Mouse (Mus musculus) megakaryocyte, embryonic 14.5 days (primary cell): Measurements from ENCODE around the gene C2cd4b. TPM values are rescaled to one million over a fixed set of nuclear protein-coding genes. Genes with fewer than 3 reads are reported as not detected.

ENCODE experiments used
- H3K27me3 ChIP-seq: replicated peaks from 2 replicates; pipeline ENCODE3; 2012; ENCODE audit warnings: inconsistent platforms
- H3K36me3 ChIP-seq: replicated peaks from 2 replicates; pipeline ENCODE3; 2012; ENCODE audit warnings: low read length, inconsistent platforms, mixed read lengths
- H3K4me1 ChIP-seq: 2 replicates; pipeline ENCODE4 v1.6.1; 2012; ENCODE audit warnings: inconsistent platforms
- H3K4me3 ChIP-seq: replicated peaks from 2 replicates; pipeline ENCODE3; 2012; ENCODE audit warnings: moderate library complexity, mild to moderate bottlenecking, inconsistent platforms
- H3K9me3 ChIP-seq: 2 replicates; pipeline ENCODE4 v1.6.1; 2012; ENCODE audit warnings: inconsistent platforms
- FLI1 ChIP-seq: IDR thresholded peaks from 2 replicates; pipeline ENCODE4 v1.6.1; 2012; ENCODE audit warnings: low read length, inconsistent platforms, mixed read lengths
- GATA1 ChIP-seq: IDR thresholded peaks from 3 replicates; pipeline ENCODE4 v1.6.1; 2012; ENCODE audit warnings: mixed read lengths, low read length, inconsistent platforms, borderline replicate concordance
- polyA plus RNA-seq: library from polyadenylated mRNA; stranded (reverse); fragments of >175 nt; gene quantifications from 2 replicates; pipeline ENCODE4 v1.2.3, GENCODE M21; 2012; ENCODE audit warnings: low replicate concordance; ENCODE audit not compliant: insufficient read depth

C2cd4b gene
- polyA plus RNA-seq, 1 experiment = not detected

DNA sequence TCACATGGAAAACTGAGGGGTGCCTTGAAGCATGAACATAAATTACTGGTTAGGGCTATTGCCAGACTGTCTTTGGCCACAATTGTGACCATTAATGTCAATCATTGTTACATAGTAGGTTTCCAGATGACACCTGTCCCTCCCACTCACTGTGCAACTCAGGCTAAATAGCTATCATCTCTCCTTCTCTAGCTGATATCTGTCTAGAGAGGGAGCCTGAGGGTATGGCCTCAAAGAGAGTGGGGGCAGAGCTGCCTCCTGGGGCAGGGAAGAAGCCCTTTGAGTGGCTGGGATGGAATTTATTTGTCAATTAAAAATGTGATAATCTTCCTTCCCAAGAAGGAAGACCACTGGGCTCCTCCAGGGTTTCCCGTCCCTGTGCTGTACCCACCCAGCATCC is 35.0 kb downstream of the C2cd4b start:
- H3K36me3 ChIP-seq = no peaks in the 10 kb centered on the region

GRCm38 (mm10) chr9:67794668-67795067 is 35.4 kb downstream of the C2cd4b start:
- Histone ChIP-seq H3K27me3 (peaks cover 14% of the 10 kb centered on the region), H3K4me1 (peaks cover 10% of the 10 kb centered on the region), H3K36me3 (no peaks in the 10 kb centered on the region), H3K4me3 (no peak overlapping the region), H3K9me3 (no peaks in the 10 kb centered on the region)
- no peak for TF ChIP-seq FLI1
- TF ChIP-seq GATA1 = no peak

More for the DNA sequence above, 35.0 kb downstream of the C2cd4b start:
- Histone ChIP-seq H3K4me1 (peaks cover 7% of the 10 kb centered on the region), H3K4me3 (no peak overlapping the region), H3K9me3 (no peaks in the 10 kb centered on the region), H3K27me3 (peaks cover 14% of the 10 kb centered on the region)
- TF ChIP-seq GATA1 = no peak

DNA sequence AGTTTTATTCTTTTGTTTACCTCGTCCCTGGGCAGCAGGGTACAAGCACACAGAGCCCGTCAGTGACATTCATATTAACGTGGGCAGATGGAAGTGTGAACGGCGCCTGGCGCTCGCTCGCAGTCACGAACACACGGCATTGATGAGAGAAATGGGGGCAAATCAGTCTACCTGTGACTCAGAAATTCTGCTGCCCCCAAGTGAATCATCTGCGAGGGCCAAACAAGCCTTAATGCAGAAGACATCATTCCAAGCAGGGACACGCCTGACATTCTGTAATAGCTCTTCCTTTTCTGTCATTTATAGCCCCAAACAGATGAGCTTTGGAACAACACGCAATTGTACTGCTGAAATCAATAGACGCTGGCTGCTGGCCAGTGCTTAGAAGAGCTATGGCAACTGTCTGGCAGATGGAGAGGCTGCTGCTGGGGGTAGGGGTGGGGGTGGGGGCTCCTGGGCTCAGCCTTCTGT is 36.0 kb downstream of the C2cd4b start:
- no peak for TF ChIP-seq FLI1
- no peak for TF ChIP-seq GATA1
- H3K27me3 ChIP-seq = peaks cover 13% of the 10 kb centered on the region

DNA sequence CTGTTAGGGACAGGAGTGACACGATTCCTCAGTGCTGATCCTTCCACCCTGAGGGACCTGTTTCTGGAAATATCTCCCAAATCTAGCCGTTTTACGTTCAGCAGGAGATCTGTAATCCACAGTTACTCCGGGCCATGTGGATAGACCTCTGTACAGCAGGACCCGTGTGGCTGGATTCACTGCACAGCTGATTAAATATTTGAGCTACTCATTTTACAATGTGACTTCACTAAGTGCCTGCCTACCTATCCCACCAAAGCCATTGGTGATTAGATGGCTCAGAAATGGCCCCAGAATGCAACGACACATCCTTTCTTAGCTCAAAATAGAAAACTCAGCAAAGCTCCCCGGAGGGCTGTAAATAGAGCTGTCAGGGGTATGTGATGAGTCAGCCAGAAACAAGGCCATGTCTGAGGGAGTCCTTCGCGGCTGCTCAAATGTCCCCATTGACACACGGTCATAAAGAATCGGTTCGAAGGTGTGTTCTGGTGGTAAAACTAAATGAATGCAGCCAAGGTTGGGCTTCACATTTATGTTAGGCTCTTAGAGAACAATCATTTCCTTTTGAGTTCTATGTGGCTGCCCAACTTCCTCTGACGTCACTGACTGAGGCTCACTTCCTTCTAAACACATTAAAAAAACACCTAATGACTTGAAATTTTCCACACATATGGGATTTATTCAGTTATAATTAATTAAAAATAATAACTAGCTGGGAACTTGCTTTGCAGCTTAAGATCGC is 40.0 kb downstream of the C2cd4b start:
- Histone ChIP-seq H3K9me3 (no peaks in the 10 kb centered on the region), H3K27me3 (peaks cover 10% of the 10 kb centered on the region), H3K4me3 (no peak overlapping the region), H3K36me3 (no peaks in the 10 kb centered on the region), H3K4me1 (peaks cover 13% of the 10 kb centered on the region)
- TF ChIP-seq FLI1 = no peak
- TF ChIP-seq GATA1 = no peak

More for the DNA sequence above, 36.0 kb downstream of the C2cd4b start:
- H3K4me1 ChIP-seq = peaks cover 13% of the 10 kb centered on the region
- H3K9me3 ChIP-seq = no peaks in the 10 kb centered on the region
- no peak overlapping the region for H3K4me3 ChIP-seq
- no peaks in the 10 kb centered on the region for H3K36me3 ChIP-seq

DNA sequence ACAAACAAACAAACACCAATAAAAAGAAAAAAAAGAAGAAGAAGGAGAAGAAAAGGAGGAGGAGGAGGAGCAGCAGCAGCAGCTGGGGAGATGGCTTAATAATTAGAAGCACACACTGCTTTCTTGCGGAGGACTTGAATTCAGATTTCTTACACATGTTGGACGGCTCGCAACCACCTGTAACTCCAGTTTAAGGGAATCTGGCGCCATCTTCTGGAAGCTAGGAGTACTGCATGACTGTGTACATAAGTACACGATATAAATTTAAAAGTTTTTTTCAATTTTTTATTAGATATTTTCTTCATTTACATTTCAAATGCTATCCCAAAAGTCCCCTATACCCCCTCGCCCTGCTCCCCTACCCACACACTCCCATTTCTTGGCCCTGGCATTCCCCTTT is 43.0 kb downstream of the C2cd4b start:
- Histone ChIP-seq H3K9me3 (no peaks in the 10 kb centered on the region), H3K27me3 (peaks cover 4% of the 10 kb centered on the region), H3K36me3 (no peaks in the 10 kb centered on the region), H3K4me1 (peaks cover 13% of the 10 kb centered on the region), H3K4me3 (no peak overlapping the region)
- TF ChIP-seq FLI1 (no peak), GATA1 (no peak)

GRCm38 (mm10) chr9:67807000-67807399 is 47.8 kb downstream of the C2cd4b start:
- Histone ChIP-seq H3K27me3 (peaks cover 6% of the 10 kb centered on the region), H3K9me3 (no peaks in the 10 kb centered on the region), H3K36me3 (no peaks in the 10 kb centered on the region), H3K4me3 (no peak overlapping the region), H3K4me1 (0 out of 2 replicates have a peak, but pooled peaks cover 3% of the 10 kb centered on the region)
- TF ChIP-seq GATA1 (no peak), FLI1 (no peak)

- TF ChIP-seq GATA1 = no peak
- TF ChIP-seq FLI1 = no peak
These were observed 51.3 kb downstream of the C2cd4b start for GRCm38 (mm10) chr9:67810527-67810926.

More at GRCm38 (mm10) chr9:67810527-67810926, 51.3 kb downstream of the C2cd4b start:
- peaks cover 10% of the 10 kb centered on the region for H3K9me3 ChIP-seq
- H3K36me3 ChIP-seq = no peaks in the 10 kb centered on the region
- peaks cover 9% of the 10 kb centered on the region; the same call in 1 of the 2 replicates for H3K4me1 ChIP-seq
- no peak overlapping the region for H3K4me3 ChIP-seq
- H3K27me3 ChIP-seq = peaks cover 4% of the 10 kb centered on the region

Other genes starting within 250 kb of the C2cd4b start
- gene Tln2, start 199.7 kb upstream of the C2cd4b start, polyA plus RNA-seq = 0.32 TPM in 1 of 2 replicates, not detected in the other
- gene C2cd4a, start 72.9 kb downstream of the C2cd4b start, polyA plus RNA-seq = not detected in 2 replicates
- gene Vps13c, start 81.0 kb downstream of the C2cd4b start, polyA plus RNA-seq = 0.23 and 2.4 TPM in 2 replicates